Mouse (Mus musculus) neutrophil, adult 5-6 weeks (primary cell): ENCODE results near the gene Taf3. TPM values are rescaled to one million over a fixed set of nuclear protein-coding genes. Genes with fewer than 3 reads are reported as not detected.

Source experiments
- ATAC-seq: fragments of 151-379, 151-347 bp; 2 replicates; pipeline ENCODE4 v1.8.0; 2017; ENCODE audit warnings: mild to moderate bottlenecking, moderate TSS enrichment; ENCODE audit not compliant: insufficient number of reproducible peaks, poor library complexity, low FRiP score, severe bottlenecking; ENCODE audit errors: extremely low read depth
- total RNA-seq: library from RNA; stranded (forward); fragments of 200-1000 nt; gene quantifications from 2 replicates; pipeline ENCODE4 v1.2.3, GENCODE M21; 2017

The Taf3 gene
- total RNA-seq, 1 experiment from 2014 or later, result 9.9 TPM

GRCm38 (mm10) chr2:9896097-9896770 is 152.2 kb downstream of the Taf3 start:
- no peak for ATAC-seq

- ATAC-seq, result no peak
Observed at GRCm38 (mm10) chr2:9894836-9895593, 153.4 kb downstream of the Taf3 start.

- ATAC-seq, result no peak
Observed at GRCm38 (mm10) chr2:9893272-9893953, 155.0 kb downstream of the Taf3 start.

GRCm38 (mm10) chr2:9892541-9892940 is 155.9 kb downstream of the Taf3 start:
- no peak for ATAC-seq

GRCm38 (mm10) chr2:9890906-9891305 is 157.5 kb downstream of the Taf3 start:
- ATAC-seq, result no peak

- ATAC-seq, result no peak
Observed at GRCm38 (mm10) chr2:9890251-9890650, 158.1 kb downstream of the Taf3 start.

GRCm38 (mm10) chr2:9889651-9890183 is 158.7 kb downstream of the Taf3 start, which contains the start of gene Gata3:
TSS of gene Gata3 (minus strand) at chr2:9890034.
- no peak for ATAC-seq

- ATAC-seq, result 0 out of 2 replicates have a peak, but pooled peaks have one; percentile 11
Observed at GRCm38 (mm10) chr2:9888913-9889650, 159.3 kb downstream of the Taf3 start, which contains the start of gene 9230102O04Rik. TSS of gene 9230102O04Rik (minus strand) at chr2:9889540.

- no peak for ATAC-seq
Observed at GRCm38 (mm10) chr2:9887636-9888035, 160.8 kb downstream of the Taf3 start.

- no peak for ATAC-seq
Observed at GRCm38 (mm10) chr2:9886921-9887610, 161.3 kb downstream of the Taf3 start.

- no peak for ATAC-seq
Observed at GRCm38 (mm10) chr2:9886031-9886430, 162.4 kb downstream of the Taf3 start.

- ATAC-seq, result no peak
Observed at GRCm38 (mm10) chr2:9885217-9885770, 163.1 kb downstream of the Taf3 start.

- no peak for ATAC-seq
Observed at GRCm38 (mm10) chr2:9884533-9885216, 163.7 kb downstream of the Taf3 start.

GRCm38 (mm10) chr2:9883803-9884532 is 164.4 kb downstream of the Taf3 start:
- no peak for ATAC-seq

GRCm38 (mm10) chr2:9882926-9883802 is 165.2 kb downstream of the Taf3 start:
- no peak for ATAC-seq

- no peak for ATAC-seq
Observed at GRCm38 (mm10) chr2:9882371-9882925, 165.9 kb downstream of the Taf3 start.
